In genomic region chr10:78258142-78258675, GRCm38 (mm10) we compare ENCODE assay signal across 18 mouse cellular contexts.
"Had no signal": no experiment of that assay in that cellular context is flagged by ENCODE, and none has a peak within 500 bp of the region (broad histone marks: within the 10 kb centered on the region; RNA-seq: fewer than 3 reads in every experiment).

No protein-coding gene starts in this region.

- H3K4me1 ChIP-seq: midbrain, embryonic 10.5 days; neural tube, embryonic 13.5 days; neural tube, embryonic 15.5 days had no signal

- H3K36me3 ChIP-seq: midbrain, embryonic 10.5 days; neural tube, embryonic 13.5 days; neural tube, embryonic 15.5 days had no signal

- H3K4me2 ChIP-seq: lung, embryonic 14.5 days; neural tube, embryonic 13.5 days; neural tube, embryonic 15.5 days had no signal

- H3K9me3 ChIP-seq: midbrain, embryonic 10.5 days; neural tube, embryonic 13.5 days; neural tube, embryonic 15.5 days had no signal

- DNase-seq: lung, adult 18-20 months; lung, embryonic 14.5 days; lung, postnatal 14 days; lung, postnatal 4 days; midbrain, embryonic 14.5 days; retina, postnatal 1 day; right cerebral cortex, adult 18-20 months; right cerebral cortex, postnatal 25 days; right cerebral cortex, postnatal 4 days; thymus, adult 2 months; thymus, postnatal 25 days; thymus, postnatal 4 days had no signal

- ATAC-seq: midbrain, embryonic 16.5 days had no signal

- H3K27ac ChIP-seq: liver, embryonic 14.5 days; midbrain, embryonic 10.5 days; neural tube, embryonic 13.5 days; neural tube, embryonic 15.5 days had no signal

- H3K9ac ChIP-seq: liver, embryonic 14.5 days; lung, embryonic 14.5 days; neural tube, embryonic 13.5 days; neural tube, embryonic 15.5 days had no signal

- H3K4me3 ChIP-seq: midbrain, embryonic 10.5 days; myocyte; neural tube, embryonic 13.5 days; neural tube, embryonic 15.5 days had no signal

- H3K27me3 ChIP-seq: neural tube, embryonic 13.5 days; neural tube, embryonic 15.5 days had no signal
